Mouse (Mus musculus): ENCODE data around the gene Nampt. TPM values are rescaled to one million over a fixed set of nuclear protein-coding genes. Genes with fewer than 3 reads are reported as not detected.

Gene Nampt
- polyA plus RNA-seq, 1 experiment: 22.2 TPM

- TF ChIP-seq POLR2A (IDR thresholded peaks at IDR 0.05; ENCODE audit: borderline replicate concordance, extremely low read depth, low read depth, low read length): no peak
- no peak for TF ChIP-seq CTCF (IDR thresholded peaks at IDR 0.05; ENCODE audit: insufficient read depth, low read length)
- H3K4me3 ChIP-seq (replicated peaks; ENCODE audit: extremely low read depth, low read depth, low read length): no peak overlapping the region
- DNase-seq: no peak
- H3K4me1 ChIP-seq (ENCODE audit: control insufficient read depth, insufficient read depth, low read length): no peaks in the 10 kb centered on the region; the same call in 1 of the 2 replicates
- WGBS: 77% methylated on average over 5 of the region's 5 CpGs
Observed at GRCm38 (mm10) chr12:32860820-32861219, 41.5 kb downstream of the Nampt start.

GRCm38 (mm10) chr12:32870815-32871214 lies 51.5 kb downstream of the Nampt start:
- DNase-seq: no peak
- Histone ChIP-seq H3K4me1 (ENCODE audit: control insufficient read depth, insufficient read depth, low read length) (no peaks in the 10 kb centered on the region), H3K4me3 (replicated peaks; ENCODE audit: extremely low read depth, low read depth, low read length) (no peak overlapping the region)
- TF ChIP-seq CTCF (IDR thresholded peaks at IDR 0.05; ENCODE audit: insufficient read depth, low read length): no peak
- 86% methylated on average over 5 of the region's 5 CpGs for WGBS

- H3K4me1 ChIP-seq (ENCODE audit: control insufficient read depth, insufficient read depth, low read length): no peaks in the 10 kb centered on the region
- DNase-seq: no peak
- H3K4me3 ChIP-seq (replicated peaks; ENCODE audit: extremely low read depth, low read depth, low read length): no peak overlapping the region
- no peak for TF ChIP-seq CTCF (IDR thresholded peaks at IDR 0.05; ENCODE audit: insufficient read depth, low read length)
- 82% methylated on average over 9 of the region's 9 CpGs for WGBS
Observed at GRCm38 (mm10) chr12:32877500-32877899, 58.2 kb downstream of the Nampt start.

- no peak overlapping the region for H3K4me3 ChIP-seq (replicated peaks; ENCODE audit: extremely low read depth, low read depth, low read length)
- DNase-seq: no peak
- WGBS: 73% methylated on average over 11 of the region's 11 CpGs
- TF ChIP-seq POLR2A (IDR thresholded peaks at IDR 0.05; ENCODE audit: borderline replicate concordance, extremely low read depth, low read depth, low read length) (no peak), CTCF (IDR thresholded peaks at IDR 0.05; ENCODE audit: insufficient read depth, low read length) (no peak)
- no peaks in the 10 kb centered on the region for H3K4me1 ChIP-seq (ENCODE audit: control insufficient read depth, insufficient read depth, low read length)
Observed at GRCm38 (mm10) chr12:32877964-32878571, 58.7 kb downstream of the Nampt start.

- Histone ChIP-seq H3K4me3 (replicated peaks; ENCODE audit: extremely low read depth, low read depth, low read length) (no peak overlapping the region), H3K4me1 (ENCODE audit: control insufficient read depth, insufficient read depth, low read length) (no peaks in the 10 kb centered on the region; the same call in 1 of the 2 replicates)
- TF ChIP-seq CTCF (IDR thresholded peaks at IDR 0.05; ENCODE audit: insufficient read depth, low read length) (no peak), POLR2A (IDR thresholded peaks at IDR 0.05; ENCODE audit: borderline replicate concordance, extremely low read depth, low read depth, low read length) (no peak)
- WGBS: 76% methylated on average over 3 of the region's 3 CpGs
- no peak for DNase-seq
Observed at GRCm38 (mm10) chr12:32879371-32879770, 60.0 kb downstream of the Nampt start.

GRCm38 (mm10) chr12:32884356-32884755 lies 65.0 kb downstream of the Nampt start:
- Histone ChIP-seq H3K4me1 (ENCODE audit: control insufficient read depth, insufficient read depth, low read length) (no peaks in the 10 kb centered on the region; the same call in 1 of the 2 replicates), H3K4me3 (replicated peaks; ENCODE audit: extremely low read depth, low read depth, low read length) (no peak overlapping the region)
- WGBS: 66% methylated on average over 9 of the region's 9 CpGs
- TF ChIP-seq POLR2A (IDR thresholded peaks at IDR 0.05; ENCODE audit: borderline replicate concordance, extremely low read depth, low read depth, low read length): no peak
- TF ChIP-seq CTCF (IDR thresholded peaks at IDR 0.05; ENCODE audit: insufficient read depth, low read length): no peak
- no peak for DNase-seq

- Histone ChIP-seq H3K4me1 (ENCODE audit: control insufficient read depth, insufficient read depth, low read length) (peaks cover 3% of the 10 kb centered on the region), H3K4me3 (replicated peaks; ENCODE audit: extremely low read depth, low read depth, low read length) (no peak overlapping the region)
- TF ChIP-seq CTCF (IDR thresholded peaks at IDR 0.05; ENCODE audit: insufficient read depth, low read length): no peak
- 56% methylated on average over 2 of the region's 2 CpGs for WGBS
- no peak for DNase-seq
Observed at GRCm38 (mm10) chr12:32885041-32885440, 65.7 kb downstream of the Nampt start.

GRCm38 (mm10) chr12:32886353-32886752 lies 67.0 kb downstream of the Nampt start:
- H3K4me1 ChIP-seq (ENCODE audit: control insufficient read depth, insufficient read depth, low read length): peaks cover 3% of the 10 kb centered on the region
- no peak for DNase-seq
- H3K4me3 ChIP-seq (replicated peaks; ENCODE audit: extremely low read depth, low read depth, low read length): no peak overlapping the region
- whole genome bisulfite sequencing: 88% methylated on average over 2 of the region's 2 CpGs
- TF ChIP-seq CTCF (IDR thresholded peaks at IDR 0.05; ENCODE audit: insufficient read depth, low read length): no peak
- no peak for TF ChIP-seq POLR2A (IDR thresholded peaks at IDR 0.05; ENCODE audit: borderline replicate concordance, extremely low read depth, low read depth, low read length)

- 94% methylated on average over 3 of the region's 3 CpGs for WGBS
- no peak for DNase-seq
- H3K4me1 ChIP-seq (ENCODE audit: control insufficient read depth, insufficient read depth, low read length): peaks cover 3% of the 10 kb centered on the region
- TF ChIP-seq CTCF (IDR thresholded peaks at IDR 0.05; ENCODE audit: insufficient read depth, low read length) (no peak), POLR2A (IDR thresholded peaks at IDR 0.05; ENCODE audit: borderline replicate concordance, extremely low read depth, low read depth, low read length) (no peak)
- H3K4me3 ChIP-seq (replicated peaks; ENCODE audit: extremely low read depth, low read depth, low read length): no peak overlapping the region
Observed at GRCm38 (mm10) chr12:32888226-32888625, 68.9 kb downstream of the Nampt start.

GRCm38 (mm10) chr12:32889846-32890245 lies 70.5 kb downstream of the Nampt start:
- DNase-seq: no peak
- TF ChIP-seq CTCF (IDR thresholded peaks at IDR 0.05; ENCODE audit: insufficient read depth, low read length): no peak
- no peak for TF ChIP-seq POLR2A (IDR thresholded peaks at IDR 0.05; ENCODE audit: borderline replicate concordance, extremely low read depth, low read depth, low read length)

More at GRCm38 (mm10) chr12:32889846-32890245, 70.5 kb downstream of the Nampt start:
- WGBS: 63% methylated on average over 5 of the region's 5 CpGs
- Histone ChIP-seq H3K4me1 (ENCODE audit: control insufficient read depth, insufficient read depth, low read length) (peaks cover 3% of the 10 kb centered on the region; the same call in 1 of the 2 replicates), H3K4me3 (replicated peaks; ENCODE audit: extremely low read depth, low read depth, low read length) (no peak overlapping the region)

Measured in lung, adult 2 months (tissue).